Mouse (Mus musculus): Measurements from ENCODE around the gene Dand5.

GRCm38 (mm10) chr8:84811303-84811702, 11.3 kb downstream of the Dand5 start:
- no peak for TF ChIP-seq CTCF (IDR thresholded peaks at IDR 0.05; ENCODE audit: low read depth, low read length)
- no peak for TF ChIP-seq POLR2A (IDR thresholded peaks at IDR 0.05; ENCODE audit: extremely low read depth, insufficient read depth, low read length)

Measured in liver, adult 2 months (tissue).